11 mouse cellular contexts compared by ENCODE assay signal in the genomic region with DNA sequence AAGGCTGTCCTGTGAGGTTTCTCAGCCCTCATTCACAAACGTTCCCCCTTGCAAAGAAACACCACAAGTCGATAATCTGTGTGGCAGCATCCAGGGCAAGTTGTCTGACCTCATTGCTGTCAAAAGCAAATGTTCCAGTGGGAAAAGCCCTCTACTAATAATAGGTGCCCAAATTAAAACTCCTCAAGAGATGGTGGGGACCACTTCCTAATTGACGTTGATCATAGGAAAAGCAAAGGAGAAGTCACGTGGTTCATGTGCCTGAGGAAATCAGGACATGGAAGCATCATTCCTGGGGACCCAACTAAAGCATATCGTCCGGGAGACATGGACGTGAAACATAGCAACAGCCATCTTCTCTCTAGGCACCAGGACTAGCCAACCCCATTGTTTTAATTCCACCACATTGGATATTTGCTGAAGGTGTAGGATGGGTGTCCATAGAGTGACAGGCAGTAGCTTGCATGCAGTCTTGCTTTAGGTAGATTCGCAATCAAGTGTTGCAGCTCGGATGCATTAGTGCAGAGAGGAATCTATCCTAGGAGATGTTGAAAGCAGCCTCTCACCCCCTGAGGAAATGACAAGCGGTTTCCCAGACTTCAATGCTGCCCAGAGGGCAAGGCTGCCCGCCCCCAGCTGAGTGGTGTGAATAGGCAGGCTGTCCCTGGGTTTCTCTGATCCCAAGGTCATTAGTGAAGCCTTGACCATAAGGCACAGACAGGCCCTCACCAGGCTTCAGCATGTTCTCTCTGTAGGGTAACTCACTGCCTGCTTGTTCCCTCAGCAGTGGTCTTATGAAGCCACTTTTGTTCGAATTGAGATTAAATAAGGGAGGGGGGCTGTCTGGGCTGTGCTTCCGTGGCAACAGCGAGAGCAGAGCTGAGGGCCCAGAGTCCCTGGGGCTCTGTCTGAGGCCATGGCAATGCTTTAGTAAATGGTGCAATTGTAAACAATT.
DNase-seq lines count a peak whose midpoint lies in the region; ATAC-seq and TF ChIP-seq lines count a peak whose summit lies in the region.
"Had no signal": no experiment of that assay in that cellular context is flagged by ENCODE, and none has a peak within 500 bp of the region (broad histone marks: within the 10 kb centered on the region; RNA-seq: fewer than 3 reads in every experiment).

No protein-coding gene starts in this region.

- intact Hi-C loops in heart, postnatal 14 days (cut with DNase I) = no loop called here

- no peak overlapping the region for H3K27ac ChIP-seq in cerebellum, adult 2 months (ENCODE audit: insufficient read depth, low read length)
- peak overlapping the region; percentile 77 for H3K27ac ChIP-seq in hindbrain, embryonic 14.5 days
- H3K27ac ChIP-seq in midbrain, postnatal 0 days (ENCODE audit: low read depth, low read length) = peak overlapping the region; percentile 38; the same call in 1 of the 2 replicates
- H3K27ac ChIP-seq: lung, embryonic 15.5 days had no signal

- TF ChIP-seq CTCF in cerebellum, adult 2 months (IDR thresholded peaks at IDR 0.05; ENCODE audit: borderline replicate concordance, insufficient read depth, low read depth, low read length) = no peak
- TF ChIP-seq CTCF in midbrain, postnatal 0 days (IDR thresholded peaks at IDR 0.05) = no peak

- H3K9me3 ChIP-seq in hindbrain, embryonic 14.5 days (ENCODE audit: control insufficient read depth, low read length) = no peaks in the 10 kb centered on the region
- H3K9me3 ChIP-seq in midbrain, postnatal 0 days (ENCODE audit: low read length) = no peaks in the 10 kb centered on the region
- H3K9me3 ChIP-seq: lung, embryonic 15.5 days had no signal

- WGBS in cerebellum, adult 2 months = 48% methylated on average over 14 of the region's 14 CpGs
- 21% methylated on average over 14 of the region's 14 CpGs for WGBS in hindbrain, embryonic 14.5 days
- WGBS in midbrain, postnatal 0 days = 18% methylated on average over 14 of the region's 14 CpGs

- peak; percentile 91 for ATAC-seq in hindbrain, embryonic 14.5 days (ENCODE audit: low FRiP score)
- peak; percentile 75; the same call in 1 of the 2 replicates for ATAC-seq in midbrain, postnatal 0 days (ENCODE audit: low FRiP score)
- no peak for ATAC-seq in megakaryocyte, adult 5-6 weeks (ENCODE audit: poor library complexity, severe bottlenecking)

- H3K4me2 ChIP-seq in hindbrain, embryonic 14.5 days (replicated peaks) = no peak overlapping the region
- no peak overlapping the region for H3K4me2 ChIP-seq in midbrain, postnatal 0 days (ENCODE audit: low read depth, low read length, poor library complexity, severe bottlenecking)
- H3K4me2 ChIP-seq: lung, embryonic 15.5 days had no signal

- no peak for TF ChIP-seq POLR2A in cerebellum, adult 2 months (IDR thresholded peaks at IDR 0.05; ENCODE audit: borderline replicate concordance, insufficient read depth, low read length)

- H3K27me3 ChIP-seq in cerebellum, adult 2 months (ENCODE audit: control insufficient read depth, insufficient read depth, low read length) = no peaks in the 10 kb centered on the region; the same call in 1 of the 2 replicates
- peaks cover 27% of the 10 kb centered on the region; the same call in 1 of the 2 replicates for H3K27me3 ChIP-seq in hindbrain, embryonic 14.5 days (ENCODE audit: control insufficient read depth, insufficient read depth, low read length)
- H3K27me3 ChIP-seq in midbrain, postnatal 0 days (ENCODE audit: insufficient read depth, low read length) = peaks cover 3% of the 10 kb centered on the region; the same call in 1 of the 2 replicates
- H3K27me3 ChIP-seq: lung, embryonic 15.5 days had no signal

- H3K4me3 ChIP-seq in cerebellum, adult 2 months (replicated peaks; ENCODE audit: insufficient read depth, low read depth, low read length) = no peak overlapping the region
- no peak overlapping the region for H3K4me3 ChIP-seq in hindbrain, embryonic 14.5 days (replicated peaks; ENCODE audit: low read length)
- no peak overlapping the region for H3K4me3 ChIP-seq in midbrain, postnatal 0 days (ENCODE audit: low read depth, low read length)
- H3K4me3 ChIP-seq: lung, embryonic 15.5 days had no signal

- H3K9ac ChIP-seq in hindbrain, embryonic 14.5 days = no peak overlapping the region
- H3K9ac ChIP-seq in midbrain, postnatal 0 days (replicated peaks; ENCODE audit: low read length, poor library complexity, severe bottlenecking) = peak overlapping the region; percentile 33; the same call in 1 of the 2 replicates
- H3K9ac ChIP-seq: lung, embryonic 15.5 days had no signal

- H3K4me1 ChIP-seq in cerebellum, adult 2 months (ENCODE audit: control insufficient read depth, insufficient read depth, low read length) = no peaks in the 10 kb centered on the region
- peaks cover 22% of the 10 kb centered on the region for H3K4me1 ChIP-seq in hindbrain, embryonic 14.5 days (replicated peaks; ENCODE audit: control insufficient read depth, insufficient read depth, low read length)
- peaks cover 8% of the 10 kb centered on the region for H3K4me1 ChIP-seq in midbrain, postnatal 0 days (ENCODE audit: insufficient read depth, low read length)
- H3K4me1 ChIP-seq: lung, embryonic 15.5 days had no signal

- 0 out of 2 replicates have a peak, but pooled peaks cover 3% of the 10 kb centered on the region for H3K36me3 ChIP-seq in hindbrain, embryonic 14.5 days (replicated peaks; ENCODE audit: control insufficient read depth, insufficient read depth)
- no peaks in the 10 kb centered on the region for H3K36me3 ChIP-seq in midbrain, postnatal 0 days (ENCODE audit: insufficient read depth, low read length)
- H3K36me3 ChIP-seq: lung, embryonic 15.5 days had no signal

- DNase-seq in cerebellum, postnatal 10 days = peak; percentile 33 to 48
- DNase-seq in cerebellum, adult 2 months = no peak
- DNase-seq in embryo, embryonic 9.5 days (ENCODE audit: extremely low spot score) = peak; percentile 36
- peak; percentile 66 for DNase-seq in hindbrain, embryonic 14.5 days (ENCODE audit: low spot score)
- peak; percentile 77 for DNase-seq in midbrain, postnatal 0 days (ENCODE audit: low spot score)
- no peak for DNase-seq in heart, postnatal 14 days
- no peak for DNase-seq in testis, postnatal 10 days (ENCODE audit: low spot score)
- DNase-seq: cerebellum, postnatal 25 days; kidney, postnatal 10 days had no signal

Comparison
In these comparisons a context has a peak if more than half of its experiments do, and no peak if none do; other contexts are left out.
1. DNase-seq: peak in cerebellum, postnatal 10 days (2 of 2), embryo, embryonic 9.5 days (single experiment), hindbrain, embryonic 14.5 days (single experiment) and midbrain, postnatal 0 days (single experiment); none in cerebellum, adult 2 months (0 of 2), heart, postnatal 14 days (0 of 2) and testis, postnatal 10 days (single experiment).